In genomic region chr5:21125085-21125484, GRCm38 (mm10) we compare ENCODE assay signal across 29 mouse cellular contexts.
DNase-seq lines count a peak whose midpoint lies in the region; ATAC-seq and TF ChIP-seq lines count a peak whose summit lies in the region.
"Had no signal": no experiment of that assay in that cellular context is flagged by ENCODE, and none has a peak within 500 bp of the region (broad histone marks: within the 10 kb centered on the region; RNA-seq: fewer than 3 reads in every experiment).

No protein-coding gene starts in this region.

- TF ChIP-seq CTCF in lung, embryonic 14.5 days (IDR thresholded peaks at IDR 0.05; ENCODE audit: low read depth): no peak
- no peak for TF ChIP-seq CTCF in intestine, postnatal 0 days (IDR thresholded peaks at IDR 0.05; ENCODE audit: low read depth)

- no peak for DNase-seq in heart, postnatal 25 days (ENCODE audit: low spot score)
- peak; percentile 36 for DNase-seq in lung, embryonic 14.5 days
- no peak for DNase-seq in lung, postnatal 25 days (ENCODE audit: low spot score)
- DNase-seq in embryonic facial prominence, embryonic 14.5 days (ENCODE audit: low spot score): peak; percentile 45
- no peak for DNase-seq in embryo, embryonic 11 days
- DNase-seq: adrenal gland, postnatal 25 days; cerebellum, adult 18-20 months; cerebellum, postnatal 10 days; kidney, adult 9 months; kidney, postnatal 14 days; layer of hippocampus, adult 9-11 months; liver; right cerebral cortex, postnatal 25 days; thymus, adult 18-20 months; thymus, postnatal 25 days had no signal

- H3K4me3 ChIP-seq in heart, embryonic 14.5 days (ENCODE audit: control insufficient read depth in 1 of 2, insufficient read depth in 1 of 2, low read depth in 1 of 2, low read length in 2 of 2): no peak overlapping the region
- H3K4me3 ChIP-seq in lung, embryonic 14.5 days (ENCODE audit: low read depth, low read length): no peak overlapping the region
- H3K4me3 ChIP-seq in embryonic facial prominence, embryonic 14.5 days (ENCODE audit: low read depth, low read length): no peak overlapping the region
- H3K4me3 ChIP-seq in intestine, postnatal 0 days (ENCODE audit: low read depth, low read length): no peak overlapping the region
- no peak overlapping the region for H3K4me3 ChIP-seq in kidney, embryonic 15.5 days (replicated peaks)
- H3K4me3 ChIP-seq: forebrain, embryonic 10.5 days; forebrain, embryonic 15.5 days; hindbrain, embryonic 10.5 days; hindbrain, embryonic 15.5 days; lung, embryonic 15.5 days had no signal

- peak overlapping the region in 1 of 2 experiments; percentile 17; a peak in 1 of 4 replicates for H3K27ac ChIP-seq in heart, embryonic 14.5 days (replicated peaks in 1 of 2; ENCODE audit: control insufficient read depth in 1 of 2, insufficient read depth in 1 of 2, low read depth in 2 of 2, low read length in 2 of 2)
- H3K27ac ChIP-seq in lung, embryonic 14.5 days (ENCODE audit: low read depth): no peak overlapping the region
- no peak overlapping the region for H3K27ac ChIP-seq in embryonic facial prominence, embryonic 14.5 days (replicated peaks; ENCODE audit: low read depth, low read length)
- H3K27ac ChIP-seq in intestine, postnatal 0 days (ENCODE audit: low read depth, low read length): no peak overlapping the region
- no peak overlapping the region for H3K27ac ChIP-seq in kidney, embryonic 15.5 days
- H3K27ac ChIP-seq: forebrain, embryonic 10.5 days; forebrain, embryonic 15.5 days; hindbrain, embryonic 10.5 days; hindbrain, embryonic 15.5 days; liver, embryonic 14.5 days; lung, embryonic 15.5 days had no signal

- H3K4me2 ChIP-seq in heart, embryonic 14.5 days (ENCODE audit: low read length): no peak overlapping the region
- no peak overlapping the region for H3K4me2 ChIP-seq in lung, embryonic 14.5 days
- no peak overlapping the region for H3K4me2 ChIP-seq in embryonic facial prominence, embryonic 14.5 days (ENCODE audit: low read depth, low read length)
- H3K4me2 ChIP-seq in intestine, postnatal 0 days (replicated peaks; ENCODE audit: low read depth): no peak overlapping the region
- H3K4me2 ChIP-seq in kidney, embryonic 15.5 days: no peak overlapping the region
- H3K4me2 ChIP-seq: forebrain, embryonic 15.5 days; heart, embryonic 11.5 days; hindbrain, embryonic 15.5 days; lung, embryonic 15.5 days; midbrain, embryonic 11.5 days had no signal

- 32% methylated on average over 5 of the region's 5 CpGs for WGBS in heart, embryonic 14.5 days
- WGBS in lung, embryonic 14.5 days: 61% methylated on average over 5 of the region's 5 CpGs
- WGBS in embryonic facial prominence, embryonic 14.5 days: 77% methylated on average over 5 of the region's 5 CpGs
- 33% methylated on average over 5 of the region's 5 CpGs for WGBS in intestine, postnatal 0 days
- 74% methylated on average over 5 of the region's 5 CpGs for WGBS in kidney, embryonic 15.5 days

- no peaks in the 10 kb centered on the region for H3K27me3 ChIP-seq in heart, embryonic 14.5 days (ENCODE audit: control insufficient read depth, insufficient read depth, low read length)
- no peaks in the 10 kb centered on the region for H3K27me3 ChIP-seq in lung, embryonic 14.5 days (ENCODE audit: insufficient read depth, low read length)
- H3K27me3 ChIP-seq in embryonic facial prominence, embryonic 14.5 days (replicated peaks; ENCODE audit: control insufficient read depth, insufficient read depth, low read length): no peaks in the 10 kb centered on the region
- H3K27me3 ChIP-seq in intestine, postnatal 0 days (replicated peaks; ENCODE audit: control insufficient read depth, insufficient read depth, low read length): no peaks in the 10 kb centered on the region
- no peaks in the 10 kb centered on the region for H3K27me3 ChIP-seq in kidney, embryonic 15.5 days
- H3K27me3 ChIP-seq: forebrain, embryonic 15.5 days; hindbrain, embryonic 15.5 days; lung, embryonic 15.5 days; Patski had no signal

- no peaks in the 10 kb centered on the region for H3K36me3 ChIP-seq in heart, embryonic 14.5 days (ENCODE audit: control insufficient read depth, insufficient read depth, low read length)
- no peaks in the 10 kb centered on the region for H3K36me3 ChIP-seq in lung, embryonic 14.5 days (ENCODE audit: insufficient read depth)
- no peaks in the 10 kb centered on the region for H3K36me3 ChIP-seq in embryonic facial prominence, embryonic 14.5 days (ENCODE audit: control insufficient read depth, insufficient read depth, low read length)
- no peaks in the 10 kb centered on the region for H3K36me3 ChIP-seq in intestine, postnatal 0 days (ENCODE audit: control insufficient read depth, insufficient read depth)
- no peaks in the 10 kb centered on the region for H3K36me3 ChIP-seq in kidney, embryonic 15.5 days
- H3K36me3 ChIP-seq: forebrain, embryonic 10.5 days; forebrain, embryonic 15.5 days; hindbrain, embryonic 10.5 days; hindbrain, embryonic 15.5 days; lung, embryonic 15.5 days had no signal

- peak; percentile 59; the same call in 1 of the 2 replicates for ATAC-seq in heart, embryonic 14.5 days (ENCODE audit: insufficient number of reproducible peaks, insufficient read depth, low FRiP score, low read depth)
- peak; percentile 68 for ATAC-seq in lung, embryonic 14.5 days (ENCODE audit: insufficient read depth)
- ATAC-seq in embryonic facial prominence, embryonic 14.5 days (ENCODE audit: low read depth): peak; percentile 75; the same call in 1 of the 2 replicates
- peak; percentile 73 for ATAC-seq in intestine, postnatal 0 days
- no peak for ATAC-seq in kidney, embryonic 15.5 days (replicated peaks; ENCODE audit: low FRiP score)
- ATAC-seq: forebrain, embryonic 15.5 days; inflammation-experienced regulatory T-cells, adult 6 months; midbrain, embryonic 16.5 days; Patski had no signal

- no peak overlapping the region for H3K9ac ChIP-seq in heart, embryonic 14.5 days (ENCODE audit: low read length)
- H3K9ac ChIP-seq in lung, embryonic 14.5 days: no peak overlapping the region
- no peak overlapping the region for H3K9ac ChIP-seq in embryonic facial prominence, embryonic 14.5 days (ENCODE audit: low read depth, low read length)
- H3K9ac ChIP-seq in intestine, postnatal 0 days (ENCODE audit: low read depth, low read length): no peak overlapping the region
- no peak overlapping the region for H3K9ac ChIP-seq in kidney, embryonic 15.5 days
- H3K9ac ChIP-seq: forebrain, embryonic 15.5 days; hindbrain, embryonic 15.5 days; liver, embryonic 14.5 days; lung, embryonic 15.5 days had no signal

- H3K9me3 ChIP-seq in heart, embryonic 14.5 days (ENCODE audit: control insufficient read depth, low read length): no peaks in the 10 kb centered on the region
- no peaks in the 10 kb centered on the region for H3K9me3 ChIP-seq in lung, embryonic 14.5 days (ENCODE audit: low read depth, low read length)
- H3K9me3 ChIP-seq in embryonic facial prominence, embryonic 14.5 days (ENCODE audit: control insufficient read depth, low read length): no peaks in the 10 kb centered on the region
- no peaks in the 10 kb centered on the region for H3K9me3 ChIP-seq in intestine, postnatal 0 days (ENCODE audit: control insufficient read depth)
- H3K9me3 ChIP-seq in kidney, embryonic 15.5 days (replicated peaks): no peaks in the 10 kb centered on the region
- H3K9me3 ChIP-seq: forebrain, embryonic 10.5 days; forebrain, embryonic 15.5 days; hindbrain, embryonic 10.5 days; hindbrain, embryonic 15.5 days; lung, embryonic 15.5 days had no signal

- intact Hi-C loops in heart, postnatal 25 days (cut with DNase I): no loop called here

- peaks cover 0 to 3% of the 10 kb centered on the region in 2 experiments; a peak in 1 of 4 replicates for H3K4me1 ChIP-seq in heart, embryonic 14.5 days (ENCODE audit: control insufficient read depth in 2 of 2, insufficient read depth in 2 of 2, low read length in 2 of 2)
- H3K4me1 ChIP-seq in lung, embryonic 14.5 days (ENCODE audit: insufficient read depth): no peaks in the 10 kb centered on the region
- H3K4me1 ChIP-seq in embryonic facial prominence, embryonic 14.5 days (ENCODE audit: control insufficient read depth, insufficient read depth, low read length): no peaks in the 10 kb centered on the region
- no peaks in the 10 kb centered on the region for H3K4me1 ChIP-seq in intestine, postnatal 0 days (replicated peaks; ENCODE audit: control insufficient read depth, insufficient read depth, low read length)
- no peaks in the 10 kb centered on the region for H3K4me1 ChIP-seq in kidney, embryonic 15.5 days
- H3K4me1 ChIP-seq: forebrain, embryonic 10.5 days; forebrain, embryonic 15.5 days; hindbrain, embryonic 10.5 days; hindbrain, embryonic 15.5 days; lung, embryonic 15.5 days had no signal

Comparison
In these comparisons a context has a peak if more than half of its experiments do, and no peak if none do; other contexts are left out.
1. DNase-seq: peak in lung, embryonic 14.5 days (single experiment) and embryonic facial prominence, embryonic 14.5 days (single experiment); none in heart, postnatal 25 days (single experiment), lung, postnatal 25 days (single experiment) and embryo, embryonic 11 days (single experiment).